Mouse (Mus musculus) spleen, adult 12 weeks (tissue): Measurements from ENCODE around the gene Amd1.
A peak's percentile ranks its signal among the peaks of the same experiment; 100 is the strongest.

Source experiments
- DNase-seq: peaks from one replicate; pipeline ENCODE4 v3.0.0; 2022; ENCODE audit warnings: low spot score

The Amd1 gene

GRCm38 (mm10) chr10:40302140-40302985 lies at the start of gene Amd1:
Amd1 (minus strand) TSS chr10:40302186.
- peak; percentile 98 for DNase-seq

- DNase-seq = no peak
Measured at GRCm38 (mm10) chr10:40351156-40351555, 49.2 kb upstream of the Amd1 start.

- no peak for DNase-seq
Measured at GRCm38 (mm10) chr10:40350245-40350932, 48.4 kb upstream of the Amd1 start.

- DNase-seq = no peak
Measured at GRCm38 (mm10) chr10:40349631-40350177, 47.7 kb upstream of the Amd1 start.

- peak; percentile 97 for DNase-seq
Measured at GRCm38 (mm10) chr10:40348566-40349536, 46.9 kb upstream of the Amd1 start.

GRCm38 (mm10) chr10:40347461-40347954 lies 45.5 kb upstream of the Amd1 start:
- DNase-seq = peak; percentile 17

GRCm38 (mm10) chr10:40346776-40347403 lies 44.9 kb upstream of the Amd1 start:
- no peak for DNase-seq

- DNase-seq = no peak
Measured at GRCm38 (mm10) chr10:40342036-40342435, 40.0 kb upstream of the Amd1 start.

GRCm38 (mm10) chr10:40339351-40339964 lies 37.5 kb upstream of the Amd1 start, which contains the start of gene Cdk19:
Cdk19 (plus strand) TSS chr10:40339564.
- DNase-seq = no peak

- no peak for DNase-seq
Measured at GRCm38 (mm10) chr10:40332864-40333263, 30.9 kb upstream of the Amd1 start.

- DNase-seq = no peak
Measured at GRCm38 (mm10) chr10:40330262-40330661, 28.3 kb upstream of the Amd1 start.

- peak; percentile 65 for DNase-seq
Measured at GRCm38 (mm10) chr10:40328004-40328551, 26.1 kb upstream of the Amd1 start.

GRCm38 (mm10) chr10:40320306-40320705 lies 18.3 kb upstream of the Amd1 start:
- DNase-seq = no peak

- DNase-seq = no peak
Measured at GRCm38 (mm10) chr10:40316841-40317585, 15.0 kb upstream of the Amd1 start.

- DNase-seq = no peak
Measured at GRCm38 (mm10) chr10:40312781-40313180, 10.8 kb upstream of the Amd1 start.

GRCm38 (mm10) chr10:40309884-40310635 lies 8.1 kb upstream of the Amd1 start:
- DNase-seq = peak; percentile 68

GRCm38 (mm10) chr10:40307826-40308583 lies 6.0 kb upstream of the Amd1 start:
- DNase-seq = no peak

- no peak for DNase-seq
Measured at GRCm38 (mm10) chr10:40305989-40306388, 4.0 kb upstream of the Amd1 start.
